Mouse (Mus musculus) Patski (cell line): ENCODE results near the gene Oas1f. TPM values are rescaled to one million over a fixed set of nuclear protein-coding genes. Genes with fewer than 3 reads are reported as not detected.
"Not testable (repeated sequence)": the region's sequence is repeated elsewhere in the genome, so short reads cannot be mapped to it uniquely, and the experiment has no call there.

Experiments
- ATAC-seq: fragments of 100-300 bp; one replicate; pipeline ENCODE4 v1.8.0; 2021
- CTCF ChIA-PET: fragments of 350-600 bp; sonication (Branson Sonifier 250); formaldehyde crosslinking; loops from one replicate; lab custom pipeline; 2022; ENCODE audit warnings: inconsistent platforms; lab: Charles Lee
- POLR2A ChIA-PET: fragments of 350-600 bp; sonication (Branson Sonifier 250); formaldehyde crosslinking; loops from one replicate; lab custom pipeline; 2022; ENCODE audit warnings: antibody characterized with exemption, inconsistent platforms; lab: Charles Lee
- DNase-seq: peaks from one replicate; pipeline ENCODE4 v3.0.0-alpha.2; 2011; ENCODE audit warnings: low read depth, low spot score
- H3K27me3 ChIP-seq: fragments of 371-371 bp; one replicate; pipeline ENCODE4 v1.5.1; 2021
- CTCF ChIP-seq: fragments of 100-300 bp; IDR thresholded peaks from one replicate; pipeline ENCODE4 v1.5.1; 2021
- in situ Hi-C: fragments of 300-500 bp; cut with MboI; formaldehyde crosslinking; loops from 3 replicates; pipeline ENCODE4 v1.11.1; 2018; ENCODE audit warnings: low pct_unique_long_range_greater_than_20kb, mixed read lengths
- polyA plus RNA-seq: library from polyadenylated mRNA; unstranded; gene quantifications from one replicate; pipeline ENCODE4 v1.2.3, GENCODE M21; 2021

Oas1f gene
- polyA plus RNA-seq, 1 experiment from 2014 or later = not detected

DNA sequence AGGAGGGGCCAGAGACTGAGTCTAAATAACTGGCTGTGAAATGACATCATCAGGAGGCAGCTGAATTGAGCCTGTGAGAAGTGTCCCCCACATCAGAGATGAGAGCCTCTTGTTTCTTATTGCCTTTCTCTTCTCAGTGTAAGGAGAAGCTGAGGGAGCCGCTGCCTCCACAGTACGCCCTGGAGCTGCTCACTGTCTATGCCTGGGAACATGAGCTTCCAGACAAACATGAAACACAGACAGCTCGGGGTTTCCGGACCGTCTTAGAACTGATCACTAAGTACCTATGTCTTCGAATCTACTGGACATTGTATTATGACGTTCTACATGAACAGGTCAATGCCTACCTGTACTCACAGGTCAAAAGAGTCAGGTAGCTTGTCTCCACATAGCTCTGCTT, 23.6 kb downstream of the Oas1f start:
- ChIA-PET POLR2A (no interaction called here), CTCF (no interaction called here)
- H3K27me3 ChIP-seq = no peaks in the 10 kb centered on the region
- no peak for ATAC-seq
- no peak for DNase-seq
- no peak for TF ChIP-seq CTCF
- in situ Hi-C loops = no loop called here

DNA sequence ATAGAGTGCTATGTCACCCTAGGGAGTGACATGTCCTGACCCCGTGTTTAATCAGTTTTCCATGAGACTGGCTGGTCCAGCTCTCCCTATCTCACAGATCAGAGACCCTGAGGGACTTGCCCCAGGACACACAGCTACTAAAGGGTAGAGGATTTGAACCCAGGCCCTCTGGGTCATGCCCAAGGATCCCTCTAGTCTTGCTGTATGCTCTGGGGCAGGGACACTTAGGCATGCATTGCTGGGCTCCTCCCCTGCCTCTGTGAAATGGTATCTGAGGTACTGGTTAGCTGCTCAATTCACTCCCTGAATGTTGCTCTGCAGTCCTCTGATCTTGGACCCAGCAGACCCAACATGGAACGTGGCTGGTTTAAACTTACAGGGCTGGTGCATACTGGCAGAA, 24.3 kb downstream of the Oas1f start:
- ChIA-PET POLR2A (no interaction called here), CTCF (no interaction called here)
- no peak for ATAC-seq
- H3K27me3 ChIP-seq = no peaks in the 10 kb centered on the region
- DNase-seq = no peak
- in situ Hi-C loops = no loop called here
- TF ChIP-seq CTCF = no peak

DNA sequence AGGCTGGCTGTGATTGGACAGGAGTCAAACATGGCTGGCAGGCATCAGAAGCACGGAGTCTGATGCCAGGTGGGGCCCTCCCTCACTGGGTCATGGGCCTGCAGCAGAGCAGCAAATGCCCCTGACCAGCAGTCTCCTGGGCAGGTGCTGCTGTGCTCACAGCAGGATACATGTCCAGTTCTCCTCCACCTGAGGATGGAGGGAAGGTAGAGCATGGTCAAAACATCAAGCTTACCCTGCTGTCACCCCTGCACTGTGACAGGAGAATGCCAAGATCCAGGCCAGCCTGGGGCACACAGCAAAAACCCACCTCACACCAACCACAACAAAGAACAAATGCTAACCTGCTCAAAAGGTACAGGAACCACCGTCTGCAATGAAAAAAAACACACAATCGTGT, 29.7 kb downstream of the Oas1f start:
- DNase-seq, CTCF ChIA-PET, ATAC-seq, H3K27me3 ChIP-seq, in situ Hi-C loops, POLR2A ChIA-PET: not testable (repeated sequence)

DNA sequence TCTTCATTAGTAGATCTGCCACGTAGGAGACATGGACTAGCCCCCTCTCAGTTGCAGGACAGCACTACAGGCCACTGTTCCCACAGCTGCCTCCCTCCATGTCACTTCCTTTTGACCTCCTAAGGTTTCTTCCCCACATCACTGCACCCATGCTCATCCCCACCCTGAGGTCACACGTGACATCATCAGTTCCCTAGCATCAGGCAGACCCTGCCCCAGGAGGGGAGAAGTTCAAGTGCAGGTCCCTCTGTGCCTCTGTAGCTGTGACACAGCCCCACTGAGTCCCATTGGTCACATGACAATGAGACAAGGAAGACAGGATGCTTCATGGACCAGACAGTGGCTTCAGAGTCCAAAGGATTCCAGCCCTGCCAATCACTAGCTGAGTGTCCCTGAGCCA, 30.2 kb downstream of the Oas1f start:
- ATAC-seq = not testable (repeated sequence)

DNA sequence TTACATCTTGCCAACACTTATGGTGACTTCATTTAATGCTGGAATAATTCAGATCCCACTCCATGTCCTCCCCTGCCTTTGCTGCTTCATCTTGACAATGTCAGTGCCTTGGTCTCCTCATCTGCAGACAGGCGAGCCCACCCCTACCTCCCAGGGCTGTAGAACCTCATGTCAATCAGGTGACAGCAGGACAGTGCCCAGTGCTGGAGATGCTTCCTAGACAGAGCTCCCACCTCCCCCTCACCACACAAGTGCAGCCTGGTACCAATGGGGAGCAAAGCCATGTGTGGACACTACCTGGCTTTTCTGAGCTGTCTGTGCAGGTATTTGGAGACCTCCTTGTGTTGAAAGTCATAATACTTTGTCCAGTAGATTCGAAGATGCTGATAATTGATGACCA, 31.6 kb downstream of the Oas1f start:
- ATAC-seq, H3K27me3 ChIP-seq, CTCF ChIA-PET, in situ Hi-C loops, DNase-seq, POLR2A ChIA-PET: not testable (repeated sequence)

More for the DNA sequence above, 30.2 kb downstream of the Oas1f start:
- H3K27me3 ChIP-seq, POLR2A ChIA-PET, DNase-seq, in situ Hi-C loops, CTCF ChIA-PET: not testable (repeated sequence)

DNA sequence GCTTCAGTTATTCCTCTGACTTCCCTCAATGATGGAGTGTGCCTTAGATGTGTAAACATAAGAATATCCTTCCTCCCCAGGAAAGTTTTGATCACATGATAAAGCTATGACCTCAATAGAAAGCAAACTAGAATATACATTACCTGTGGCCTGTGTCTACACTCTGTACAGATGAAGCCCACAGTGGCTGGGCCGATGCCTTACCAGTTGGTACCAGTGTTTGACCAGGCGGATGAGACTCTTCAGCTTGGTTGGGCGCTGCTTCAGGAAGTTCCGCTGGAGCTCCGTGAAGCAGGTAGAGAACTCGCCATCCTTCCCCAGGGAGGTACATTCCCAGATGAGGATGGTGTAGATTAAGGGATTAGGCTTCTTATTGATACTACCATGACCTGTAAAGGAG, 34.5 kb downstream of the Oas1f start:
- H3K27me3 ChIP-seq, DNase-seq, in situ Hi-C loops, ATAC-seq, POLR2A ChIA-PET, CTCF ChIA-PET: not testable (repeated sequence)

DNA sequence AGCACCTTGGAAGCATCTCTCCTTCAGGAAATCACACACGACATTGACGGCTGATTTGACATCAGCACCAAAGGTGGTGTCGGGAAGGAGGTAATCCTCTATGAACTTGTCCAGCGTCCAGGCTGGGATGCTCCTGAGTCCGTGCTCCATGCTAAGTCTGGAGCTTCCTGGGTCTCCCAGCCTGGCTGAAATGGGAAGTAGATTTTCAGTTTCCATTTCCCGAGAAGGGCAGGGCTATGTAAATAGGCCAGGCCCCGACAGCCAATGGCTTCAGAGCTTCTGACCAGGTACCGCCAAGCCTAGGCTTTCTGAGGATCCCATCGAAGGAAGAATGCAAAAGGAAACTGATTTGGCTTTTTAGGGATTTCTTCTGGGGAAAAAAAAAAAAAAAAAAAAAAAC, 40.2 kb downstream of the Oas1f start, which contains the start of gene Oas1g:
Oas1g (minus strand) TSS at position 201 of the 400 bp plus-strand sequence.
- ATAC-seq, DNase-seq, CTCF ChIA-PET, in situ Hi-C loops, H3K27me3 ChIP-seq: not testable (repeated sequence)
- POLR2A ChIA-PET = interaction anchor here (0.6 kb wide), 1 partner anchor 685 kb away, joined by 3 read pairs; no protein-coding TSS in a partner anchor

DNA sequence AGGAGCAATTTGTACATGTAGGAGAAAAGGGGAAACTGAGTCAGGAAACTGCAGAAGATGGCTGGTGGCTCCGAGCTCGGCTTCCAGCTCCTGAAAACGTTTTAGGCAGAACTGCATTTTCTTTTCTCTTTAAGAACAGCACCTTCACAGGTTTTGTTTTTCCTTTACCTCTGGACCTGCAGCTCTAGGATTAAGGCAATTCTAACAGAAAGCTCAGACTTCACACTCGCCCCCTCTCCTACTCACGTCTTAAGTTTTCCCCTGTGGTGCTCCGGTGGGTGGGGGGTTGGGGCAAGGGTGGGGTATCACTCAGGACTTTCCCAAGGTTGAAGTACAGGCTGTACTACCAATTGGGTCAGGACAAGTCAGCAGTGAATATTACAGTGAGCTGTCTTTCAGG, 40.7 kb downstream of the Oas1f start:
- no peak for DNase-seq
- no peak for ATAC-seq
- TF ChIP-seq CTCF = no peak
- POLR2A ChIA-PET = no interaction called here
- CTCF ChIA-PET = no interaction called here
- H3K27me3 ChIP-seq = no peaks in the 10 kb centered on the region
- in situ Hi-C loops = no loop called here

DNA sequence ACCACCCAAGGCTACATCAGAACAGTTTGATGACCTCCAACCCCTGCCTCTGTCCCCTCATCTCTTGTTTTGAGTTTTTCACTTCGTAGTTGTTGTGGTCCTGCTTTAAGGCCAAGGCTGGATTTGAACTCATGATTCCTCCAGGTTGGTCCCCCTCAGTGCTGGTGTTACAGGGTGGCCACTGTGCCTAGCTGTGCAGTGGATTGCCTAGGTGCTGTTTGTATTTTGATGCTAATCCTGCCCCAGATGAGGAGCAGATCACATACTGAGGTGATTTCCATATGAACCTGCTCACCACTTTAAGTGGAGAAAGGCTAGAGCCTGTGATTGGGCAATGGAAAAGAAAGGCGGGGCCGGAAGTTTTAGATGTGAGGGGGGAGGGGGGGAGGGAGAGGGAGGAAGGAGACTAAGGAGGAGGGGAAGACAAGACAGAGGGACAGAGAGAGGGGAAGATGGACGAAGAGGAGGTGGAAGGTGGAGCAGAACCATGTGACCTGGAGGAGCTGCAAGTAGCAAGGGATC, 41.2 kb downstream of the Oas1f start:
- DNase-seq, ATAC-seq, in situ Hi-C loops, POLR2A ChIA-PET, CTCF ChIA-PET, H3K27me3 ChIP-seq: not testable (repeated sequence)

DNA sequence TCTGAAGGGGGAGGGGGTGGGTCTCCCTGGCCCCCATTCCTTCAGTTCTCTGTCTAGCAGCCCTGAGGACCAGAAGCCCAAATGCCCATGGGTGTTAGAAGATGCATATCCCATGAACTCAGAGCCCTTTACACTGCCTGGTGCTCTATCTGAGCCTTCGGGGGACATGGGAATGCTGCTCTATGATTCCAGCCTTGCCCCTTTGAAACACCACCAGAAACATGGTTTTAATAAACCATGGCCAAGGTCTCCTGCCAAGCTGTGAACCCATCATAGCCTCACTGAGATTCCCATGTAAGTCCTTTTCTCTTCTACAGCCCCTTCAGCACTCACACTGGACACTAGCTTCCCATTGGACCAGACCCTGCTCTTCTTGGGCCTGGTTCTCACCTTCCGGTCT, 42.9 kb downstream of the Oas1f start:
- ATAC-seq = no peak

DNA sequence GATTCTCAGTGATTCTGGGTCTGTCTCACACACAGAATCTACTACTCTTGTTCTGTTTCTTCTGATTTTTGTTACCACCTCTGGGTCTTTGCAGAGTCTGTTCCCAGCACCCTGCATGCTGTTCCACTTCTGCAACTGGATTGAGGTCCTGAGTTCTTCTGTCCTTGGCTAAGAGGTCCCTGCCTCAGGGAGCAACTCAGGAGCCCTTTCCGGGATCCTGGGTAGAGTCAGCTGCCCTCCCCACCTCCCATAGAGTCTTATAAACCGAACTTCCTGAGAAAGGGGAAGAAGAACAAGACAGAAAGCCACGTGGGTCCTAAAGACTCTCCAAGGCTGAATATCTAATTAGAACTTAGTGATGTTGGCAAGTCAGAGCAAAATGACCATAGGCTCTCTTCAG, 43.8 kb downstream of the Oas1f start:
- in situ Hi-C loops = loop anchor here (5.0 kb wide), 1 partner anchor 94 kb away; the partner anchor contains the start of gene Oas1e
- CTCF ChIA-PET = no interaction called here
- DNase-seq = no peak
- H3K27me3 ChIP-seq = no peaks in the 10 kb centered on the region
- ATAC-seq = no peak
- no peak for TF ChIP-seq CTCF
- POLR2A ChIA-PET = no interaction called here

More for the DNA sequence above, 42.9 kb downstream of the Oas1f start:
- ChIA-PET POLR2A (no interaction called here), CTCF (no interaction called here)
- H3K27me3 ChIP-seq = no peaks in the 10 kb centered on the region
- in situ Hi-C loops = loop anchor here (5.0 kb wide), 1 partner anchor 93 kb away; the partner anchor contains the start of gene Oas1e
- DNase-seq = no peak
- TF ChIP-seq CTCF = no peak

DNA sequence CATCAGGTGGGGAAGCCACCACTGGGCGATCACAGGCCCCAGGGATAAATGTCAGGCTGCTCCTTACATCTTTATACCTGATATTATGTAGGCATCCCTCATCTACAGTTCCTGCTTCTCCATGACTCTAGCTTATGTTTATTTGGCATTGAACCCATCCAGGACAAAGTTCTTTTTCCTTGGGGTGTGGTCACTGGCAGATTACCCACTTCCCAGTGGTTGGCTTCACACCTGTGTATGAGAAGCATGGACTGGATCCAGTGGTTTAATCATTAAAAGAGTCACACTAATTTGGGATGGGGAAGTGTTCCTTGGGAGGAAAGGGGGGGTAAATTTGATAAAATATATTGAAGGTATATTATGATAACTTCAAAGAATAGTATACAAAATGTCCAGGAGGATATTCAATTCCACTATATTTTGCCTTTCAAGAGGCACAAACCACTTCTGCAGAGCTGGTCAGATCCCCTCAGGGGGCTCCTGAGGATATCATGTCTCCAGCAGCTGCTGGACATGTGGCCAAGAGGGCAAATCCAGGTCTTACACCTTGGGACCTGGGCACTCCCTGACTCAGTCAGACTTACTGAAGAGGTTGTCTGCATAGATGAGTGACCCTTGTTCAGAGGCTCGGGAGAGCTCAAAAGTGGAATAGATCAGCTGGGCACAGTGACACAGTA, 44.5 kb downstream of the Oas1f start:
- POLR2A ChIA-PET, DNase-seq: not testable (repeated sequence)

More for the DNA sequence above, 44.5 kb downstream of the Oas1f start:
- ATAC-seq, CTCF ChIA-PET, H3K27me3 ChIP-seq: not testable (repeated sequence)
- in situ Hi-C loops = loop anchor here (5.0 kb wide), 1 partner anchor 94 kb away; the partner anchor contains the start of gene Oas1e
